Mouse (Mus musculus) T-helper 1 cell (primary cell): ENCODE results near the gene Nfia.

Experiments
- in situ Hi-C: fragments of 300-600 bp; cut with MboI, MseI; formaldehyde crosslinking; loops from one replicate; pipeline ENCODE4 v1.15.1; 2025; ENCODE audit warnings: high pct_unique_total_duplicates

Gene Nfia

GRCm38 (mm10) chr4:98119949-98120531 lies 347.5 kb downstream of the Nfia start:
- in situ Hi-C loops, result no loop called here

GRCm38 (mm10) chr4:98120706-98121340 lies 348.3 kb downstream of the Nfia start:
- in situ Hi-C loops, result no loop called here

- in situ Hi-C loops, result no loop called here
These were observed 353.6 kb downstream of the Nfia start for GRCm38 (mm10) chr4:98126003-98126677.

GRCm38 (mm10) chr4:98130798-98131197 lies 358.3 kb downstream of the Nfia start:
- in situ Hi-C loops, result no loop called here

GRCm38 (mm10) chr4:98134027-98134426 lies 361.5 kb downstream of the Nfia start:
- in situ Hi-C loops, result no loop called here

- in situ Hi-C loops, result no loop called here
These were observed 363.5 kb downstream of the Nfia start for GRCm38 (mm10) chr4:98136072-98136471.

GRCm38 (mm10) chr4:98142879-98143436 lies 370.4 kb downstream of the Nfia start:
- in situ Hi-C loops, result no loop called here

- in situ Hi-C loops, result no loop called here
These were observed 378.0 kb downstream of the Nfia start for GRCm38 (mm10) chr4:98150576-98150975.

- in situ Hi-C loops, result no loop called here
These were observed 385.4 kb downstream of the Nfia start for GRCm38 (mm10) chr4:98157921-98158320.

- in situ Hi-C loops, result loop anchor here (10.0 kb wide), 1 partner anchor 1128 kb away; the partner anchor contains the start of gene Gm12689
These were observed 393.8 kb downstream of the Nfia start for GRCm38 (mm10) chr4:98166379-98166778.
